8 mouse cellular contexts compared by ENCODE assay signal in genomic region chr13:69810936-69811680, GRCm38 (mm10). TPM values are rescaled to one million over a fixed set of nuclear protein-coding genes. Genes with fewer than 3 reads are reported as not detected.
DNase-seq lines count a peak whose midpoint lies in the region; ATAC-seq lines count a peak whose summit lies in the region.

No protein-coding gene starts in this region.

- H3K36me3 ChIP-seq in liver, embryonic 13.5 days = peaks cover 42% of the 10 kb centered on the region

- H3K4me1 ChIP-seq in liver, embryonic 13.5 days (replicated peaks) = peaks cover 24% of the 10 kb centered on the region

- peak overlapping the region; percentile 98 for H3K4me3 ChIP-seq in liver, embryonic 13.5 days (replicated peaks)

- 68% methylated on average over 14 of the region's 14 CpGs for WGBS in liver, embryonic 13.5 days (ENCODE audit: insufficient replicate concordance)

- H3K27me3 ChIP-seq in liver, embryonic 13.5 days = no peaks in the 10 kb centered on the region

- H3K4me2 ChIP-seq in liver, embryonic 13.5 days = peak overlapping the region; percentile 88

- peak overlapping the region; percentile 93 for H3K9ac ChIP-seq in liver, embryonic 13.5 days

- no peaks in the 10 kb centered on the region for H3K9me3 ChIP-seq in liver, embryonic 13.5 days (replicated peaks)

- no peak for ATAC-seq in liver, embryonic 13.5 days (ENCODE audit: low read depth)

- DNase-seq in adrenal gland, adult 2 months = peak; percentile 56
- DNase-seq in adrenal gland, postnatal 4 days (ENCODE audit: low spot score in 2 of 2) = no peak
- peak; percentile 49 for DNase-seq in ovary, postnatal 36 days (ENCODE audit: low spot score)
- no peak for DNase-seq in ovary, postnatal 14 days (ENCODE audit: low spot score)
- no peak for DNase-seq in liver, embryonic 13.5 days
- no peak for DNase-seq in thymus, adult 18-20 months
- no peak for DNase-seq in urinary bladder, adult 18-20 months (ENCODE audit: low spot score in 2 of 2)
- DNase-seq in urinary bladder, postnatal 10 days (ENCODE audit: low spot score) = no peak

- no peak overlapping the region for H3K27ac ChIP-seq in liver, embryonic 13.5 days

RNA-seq across cellular contexts. Expression of gene Med10, which starts 8.9 kb away (rescaled TPM):
- 10 to 100 TPM; 49.7 to 72.5 TPM for total RNA-seq in adrenal gland, adult 2 months (2021)
- 27.5 and 33.5 TPM in 2 replicates for polyA plus RNA-seq in adrenal gland, adult 2 months (2012; rRNA removed)
- 100 to 1,000 TPM in 1 of 2 experiments, 10 to 100 TPM in 1; 94.3 to 102 TPM for total RNA-seq in adrenal gland, postnatal 4 days (2021)
- polyA plus RNA-seq in liver, embryonic 13.5 days (2015; fragmentation: Nextera tagmentation; extraction: Ambion mirVana) = 58.4 and 63.8 TPM in 2 replicates

Comparison
In these comparisons a context has a peak if more than half of its experiments do, and no peak if none do; other contexts are left out.
1. DNase-seq: peak in adrenal gland, adult 2 months (single experiment) and ovary, postnatal 36 days (single experiment); none in adrenal gland, postnatal 4 days (0 of 2), ovary, postnatal 14 days (single experiment), liver, embryonic 13.5 days (single experiment), thymus, adult 18-20 months (0 of 2), urinary bladder, adult 18-20 months (0 of 2) and urinary bladder, postnatal 10 days (single experiment).